Mouse (Mus musculus) heart, adult 2 months (tissue): Measurements from ENCODE around the gene Rho. TPM values are rescaled to one million over a fixed set of nuclear protein-coding genes. Genes with fewer than 3 reads are reported as not detected.

Experiments used
- DNase-seq, 2 experiments: peaks; one replicate each; pipeline ENCODE4 v3.0.0; 2021
- H3K27ac ChIP-seq: fragments of 200-600 bp; 2 replicates; pipeline ENCODE4 v1.8.1; 2022
- H3K27me3 ChIP-seq: fragments of 200-500 bp; 2 replicates; pipeline ENCODE4 v1.6.1; 2012; ENCODE audit warnings: mild to moderate bottlenecking, low read length, inconsistent platforms, mixed read lengths; ENCODE audit not compliant: control insufficient read depth, insufficient read depth
- H3K36me3 ChIP-seq: fragments of 200-500 bp; 2 replicates; pipeline ENCODE4 v1.6.1; 2012; ENCODE audit warnings: low read length, inconsistent platforms; ENCODE audit not compliant: control insufficient read depth, insufficient read depth
- H3K4me1 ChIP-seq: fragments of 200-500 bp; 2 replicates; pipeline ENCODE4 v1.6.1; 2011; ENCODE audit warnings: low read length; ENCODE audit not compliant: control insufficient read depth, insufficient read depth
- H3K4me3 ChIP-seq: fragments of 200-600 bp; 2 replicates; pipeline ENCODE4 v1.8.1; 2022
- H3K79me2 ChIP-seq: fragments of 200-500 bp; replicated peaks from 2 replicates; pipeline ENCODE4 v1.6.1; 2012; ENCODE audit warnings: mild to moderate bottlenecking, inconsistent platforms, low read length, moderate library complexity, mixed read lengths; ENCODE audit not compliant: control insufficient read depth, insufficient read depth
- H3K9ac ChIP-seq: fragments of 200-500 bp; 2 replicates; pipeline ENCODE4 v1.6.1; 2012; ENCODE audit warnings: low read depth, mild to moderate bottlenecking, control low read depth, inconsistent platforms, low read length, mixed read lengths
- CTCF ChIP-seq: fragments of 200-600 bp; IDR thresholded peaks from 2 replicates; pipeline ENCODE4 v1.8.1; 2022; ENCODE audit warnings: antibody characterized with exemption, mild to moderate bottlenecking, moderate library complexity
- EP300 ChIP-seq: fragments of 200-500 bp; IDR thresholded peaks from 2 replicates; pipeline ENCODE4 v1.6.1; 2011; ENCODE audit warnings: low read depth, low read length, control low read depth; ENCODE audit not compliant: insufficient read depth
- POLR2A ChIP-seq: fragments of 200-500 bp; IDR thresholded peaks from 2 replicates; pipeline ENCODE4 v1.6.1; 2011; ENCODE audit warnings: mild to moderate bottlenecking, low read depth, low read length, control low read depth; ENCODE audit not compliant: insufficient read depth
- WGBS: fragments of 180-500 bp; shearing (Covaris S2); methylation state at CpG from one replicate; pipeline ENCODE4 v1.1.7; 2018; 5-methylcytosine and 5-hydroxymethylcytosine counted together
- intact Hi-C: fragments of 180-260 bp; cut with DNase I; formaldehyde crosslinking; loops from one replicate; pipeline ENCODE4 v1.15.1; 2025
- polyA plus RNA-seq: library from polyadenylated mRNA; depleted of rRNA; stranded (reverse); fragments of >200 nt; gene quantifications from 2 replicates; pipeline ENCODE4 v1.2.3, GENCODE M21; 2012
- total RNA-seq, 2 experiments: library from RNA; stranded (reverse); gene quantifications; 2 replicates each; pipeline ENCODE4 v1.2.3; 2021

Gene Rho
- total and polyA plus RNA-seq, 3 experiments, result 0.23 to 1.3 TPM; not detected in 1

GRCm38 (mm10) chr6:115972083-115972764 lies 40.7 kb downstream of the Rho start:
- peak in 1 of 2 experiments; percentile 45 for DNase-seq
- Histone ChIP-seq H3K27ac (peak overlapping the region; percentile 45), H3K27me3 (no peaks in the 10 kb centered on the region), H3K4me1 (peaks cover 21% of the 10 kb centered on the region), H3K4me3 (no peak overlapping the region), H3K36me3 (peaks cover 7% of the 10 kb centered on the region), H3K9ac (no peak overlapping the region), H3K79me2 (no peaks in the 10 kb centered on the region; the same call in 1 of the 2 replicates)
- no peak for TF ChIP-seq CTCF
- no peak for TF ChIP-seq EP300
- no peak for TF ChIP-seq POLR2A
- 73% methylated on average over 7 of the region's 7 CpGs for WGBS
- intact Hi-C loops, result loop anchor here (2.0 kb wide), 1 partner anchor 15 kb away; no protein-coding TSS in a partner anchor

GRCm38 (mm10) chr6:115973139-115973875 lies 41.8 kb downstream of the Rho start:
- TF ChIP-seq CTCF (no peak), EP300 (no peak), POLR2A (no peak)
- no peak overlapping the region for H3K9ac ChIP-seq
- intact Hi-C loops, result loop anchor here (2.0 kb wide), 1 partner anchor 13 kb away; no protein-coding TSS in a partner anchor
- 66% methylated on average over 15 of the region's 15 CpGs for WGBS
- peaks cover 16% of the 10 kb centered on the region for H3K4me1 ChIP-seq
- H3K79me2 ChIP-seq, result no peaks in the 10 kb centered on the region; the same call in 1 of the 2 replicates
- H3K36me3 ChIP-seq, result peaks cover 7% of the 10 kb centered on the region
- no peaks in the 10 kb centered on the region for H3K27me3 ChIP-seq
- DNase-seq, result no peak
- H3K27ac ChIP-seq, result peak overlapping the region; percentile 45
- no peak overlapping the region for H3K4me3 ChIP-seq

- Histone ChIP-seq H3K36me3 (peaks cover 7% of the 10 kb centered on the region), H3K4me1 (peaks cover 16% of the 10 kb centered on the region), H3K27ac (peak overlapping the region; percentile 45), H3K4me3 (no peak overlapping the region), H3K79me2 (no peaks in the 10 kb centered on the region; the same call in 1 of the 2 replicates), H3K9ac (no peak overlapping the region), H3K27me3 (no peaks in the 10 kb centered on the region)
- no peak for DNase-seq
- 62% methylated on average over 16 of the region's 16 CpGs for WGBS
- TF ChIP-seq CTCF (no peak), POLR2A (no peak), EP300 (no peak)
- intact Hi-C loops, result loop anchor here (2.0 kb wide), 1 partner anchor 13 kb away; no protein-coding TSS in a partner anchor
These were observed 42.5 kb downstream of the Rho start for GRCm38 (mm10) chr6:115973881-115974662.

GRCm38 (mm10) chr6:115975606-115976005 lies 44.1 kb downstream of the Rho start:
- intact Hi-C loops, result no loop called here
- Histone ChIP-seq H3K79me2 (peaks cover 2% of the 10 kb centered on the region), H3K36me3 (peaks cover 7% of the 10 kb centered on the region), H3K4me3 (no peak overlapping the region), H3K9ac (no peak overlapping the region), H3K27me3 (no peaks in the 10 kb centered on the region), H3K27ac (no peak overlapping the region), H3K4me1 (peaks cover 16% of the 10 kb centered on the region)
- 64% methylated on average over 8 of the region's 8 CpGs for WGBS
- no peak for DNase-seq
- TF ChIP-seq EP300 (no peak), POLR2A (no peak), CTCF (no peak)

GRCm38 (mm10) chr6:115977810-115978209 lies 46.3 kb downstream of the Rho start:
- H3K36me3 ChIP-seq, result peaks cover under 1% of the 10 kb centered on the region; the same call in 1 of the 2 replicates
- intact Hi-C loops, result no loop called here
- peaks cover 2% of the 10 kb centered on the region for H3K79me2 ChIP-seq
- H3K27ac ChIP-seq, result no peak overlapping the region
- H3K9ac ChIP-seq, result no peak overlapping the region
- 70% methylated on average over 15 of the region's 15 CpGs for WGBS
- no peaks in the 10 kb centered on the region for H3K27me3 ChIP-seq
- no peak for TF ChIP-seq CTCF
- TF ChIP-seq POLR2A, result no peak
- no peak for TF ChIP-seq EP300
- H3K4me3 ChIP-seq, result no peak overlapping the region
- H3K4me1 ChIP-seq, result peaks cover 15% of the 10 kb centered on the region
- no peak for DNase-seq
